In genomic region chr3:130576683-130577082, GRCm38 (mm10) we compare ENCODE assay signal across 10 mouse cellular contexts. TPM values are rescaled to one million over a fixed set of nuclear protein-coding genes. Genes with fewer than 3 reads are reported as not detected.
DNase-seq lines count a peak whose midpoint lies in the region; ATAC-seq and TF ChIP-seq lines count a peak whose summit lies in the region.
"Had no signal": no experiment of that assay in that cellular context is flagged by ENCODE, and none has a peak within 500 bp of the region (broad histone marks: within the 10 kb centered on the region; RNA-seq: fewer than 3 reads in every experiment).

No protein-coding gene starts in this region.

- DNase-seq in cerebellum, adult 2 months = no peak
- DNase-seq in cerebellum, adult 11-12 months = no peak
- DNase-seq in liver = peak; percentile 21
- peak; percentile 45 for DNase-seq in retina, postnatal 1 day
- DNase-seq in ovary, adult 18-20 months (ENCODE audit: low spot score) = no peak
- DNase-seq in left cerebral cortex, postnatal 25 days (ENCODE audit: low spot score in 2 of 2) = no peak

- no peak for TF ChIP-seq POLR2A in cerebellum, adult 2 months (IDR thresholded peaks at IDR 0.05; ENCODE audit: borderline replicate concordance, insufficient read depth, low read length)

- H3K4me2 ChIP-seq in liver, embryonic 12.5 days = no peak overlapping the region

- H3K4me3 ChIP-seq in cerebellum, adult 2 months (replicated peaks; ENCODE audit: insufficient read depth, low read depth, low read length) = no peak overlapping the region
- no peak overlapping the region for H3K4me3 ChIP-seq in liver, embryonic 12.5 days
- H3K4me3 ChIP-seq: megakaryocyte, embryonic 14.5 days had no signal

- WGBS in cerebellum, adult 2 months = 68% methylated on average over 6 of the region's 6 CpGs
- WGBS in liver, embryonic 12.5 days (ENCODE audit: insufficient replicate concordance) = 41% methylated on average over 6 of the region's 6 CpGs

- H3K27ac ChIP-seq in cerebellum, adult 2 months (ENCODE audit: insufficient read depth, low read length) = no peak overlapping the region
- no peak overlapping the region for H3K27ac ChIP-seq in liver, embryonic 12.5 days

- ATAC-seq in liver, embryonic 12.5 days = no peak
- ATAC-seq in common myeloid progenitor, adult 5-6 weeks (replicated peaks; ENCODE audit: low read depth, poor library complexity, severe bottlenecking) = peak; percentile 76

- TF ChIP-seq CTCF in cerebellum, adult 2 months (IDR thresholded peaks at IDR 0.05; ENCODE audit: borderline replicate concordance, insufficient read depth, low read depth, low read length) = peak; percentile 31; the same call in 1 of the 2 replicates

- no peaks in the 10 kb centered on the region for H3K4me1 ChIP-seq in cerebellum, adult 2 months (ENCODE audit: control insufficient read depth, insufficient read depth, low read length)
- H3K4me1 ChIP-seq in liver, embryonic 12.5 days = no peaks in the 10 kb centered on the region
- H3K4me1 ChIP-seq: megakaryocyte, embryonic 14.5 days had no signal

- no peaks in the 10 kb centered on the region for H3K9me3 ChIP-seq in liver, embryonic 12.5 days (replicated peaks)

- no peak overlapping the region for H3K9ac ChIP-seq in liver, embryonic 12.5 days

- intact Hi-C loops in left cerebral cortex, postnatal 25 days (cut with DNase I) = no loop called here

- H3K27me3 ChIP-seq in cerebellum, adult 2 months (ENCODE audit: control insufficient read depth, insufficient read depth, low read length) = no peaks in the 10 kb centered on the region
- H3K27me3 ChIP-seq in liver, embryonic 12.5 days (replicated peaks) = no peaks in the 10 kb centered on the region
- H3K27me3 ChIP-seq: megakaryocyte, embryonic 14.5 days had no signal

- H3K36me3 ChIP-seq in liver, embryonic 12.5 days = no peaks in the 10 kb centered on the region

RNA-seq across cellular contexts. Expression of gene Etnppl, which starts 40.6 kb away (rescaled TPM):
- 35.0 and 37.9 TPM in 2 replicates for polyA plus RNA-seq in cerebellum, adult 2 months (2012; rRNA removed)
- not detected in 2 replicates for polyA plus RNA-seq in liver, embryonic 12.5 days (2016; fragmentation: Nextera tagmentation; extraction: Ambion mirVana)
- not detected in 2 replicates for total RNA-seq in common myeloid progenitor, adult 5-6 weeks (2017)
- 1 to 10 TPM; 6.7 to 9.3 TPM for total RNA-seq in left cerebral cortex, postnatal 25 days (2021)
- polyA plus RNA-seq: heart, embryonic 16.5 days had no signal

Comparison
In these comparisons a context has a peak if more than half of its experiments do, and no peak if none do; other contexts are left out.
1. DNase-seq: peak in liver (single experiment) and retina, postnatal 1 day (single experiment); none in cerebellum, adult 2 months (0 of 2), cerebellum, adult 11-12 months (single experiment), ovary, adult 18-20 months (single experiment) and left cerebral cortex, postnatal 25 days (0 of 2).